Mouse (Mus musculus) heart, postnatal 14 days (tissue): ENCODE data around the gene Stxbp1. TPM values are rescaled to one million over a fixed set of nuclear protein-coding genes. Genes with fewer than 3 reads are reported as not detected.

Experiments used
- DNase-seq, 2 experiments: peaks; one replicate each; pipeline ENCODE4 v3.0.0; 2021 to 2022
- intact Hi-C: fragments of 180-260 bp; cut with DNase I; formaldehyde crosslinking; loops from one replicate; pipeline ENCODE4 v1.15.1; 2025
- long read RNA-seq, 2 experiments: library from polyadenylated mRNA; stranded (forward); transcript quantifications; one replicate each; pipeline ENCODE4 v2.0.0; 2021
- total RNA-seq, 2 experiments: library from RNA; stranded (reverse); gene quantifications; 2 replicates each; pipeline ENCODE4 v1.2.3; 2021

Stxbp1 gene
- total RNA-seq = 10 to 100 TPM; 19.5 to 22.7 TPM
- long read RNA-seq, experiment 1, transcript Stxbp1-201 (19 exons, 3,892 nt) = major isoform, 5 of 10 reads
- long read RNA-seq, experiment 1, partial matches to known transcripts = 0 of 10 reads
- long read RNA-seq, experiment 1, other reads (novel, unspliced or antisense) = 5 of 10 reads
- long read RNA-seq, experiment 2, transcript Stxbp1-201 (19 exons, 3,892 nt) = major isoform, 15 of 17 reads
- long read RNA-seq, experiment 2, partial matches to known transcripts = 0 of 17 reads
- long read RNA-seq, experiment 2, other reads (novel, unspliced or antisense) = 1 of 17 reads

- intact Hi-C loops = no loop called here
- DNase-seq = peak; percentile 95
Observed at GRCm38 (mm10) chr2:32846805-32847467, at the start of gene Stxbp1. Gene Stxbp1 (minus strand): TSS chr2:32847245.

GRCm38 (mm10) chr2:32896507-32897147, 49.6 kb upstream of the Stxbp1 start:
- no peak for DNase-seq
- intact Hi-C loops = no loop called here

- intact Hi-C loops = no loop called here
- no peak for DNase-seq
Observed at GRCm38 (mm10) chr2:32895606-32896106, 48.6 kb upstream of the Stxbp1 start.

- intact Hi-C loops = no loop called here
- no peak for DNase-seq
Observed at GRCm38 (mm10) chr2:32894097-32894496, 47.1 kb upstream of the Stxbp1 start.

- DNase-seq = no peak
- intact Hi-C loops = no loop called here
Observed at GRCm38 (mm10) chr2:32892490-32892889, 45.4 kb upstream of the Stxbp1 start.

GRCm38 (mm10) chr2:32891278-32891677, 44.2 kb upstream of the Stxbp1 start:
- intact Hi-C loops = no loop called here
- DNase-seq = no peak

GRCm38 (mm10) chr2:32890280-32890679, 43.2 kb upstream of the Stxbp1 start:
- intact Hi-C loops = no loop called here
- DNase-seq = no peak

GRCm38 (mm10) chr2:32888551-32888950, 41.5 kb upstream of the Stxbp1 start:
- no peak for DNase-seq
- intact Hi-C loops = no loop called here

GRCm38 (mm10) chr2:32888029-32888428, 41.0 kb upstream of the Stxbp1 start:
- DNase-seq = no peak
- intact Hi-C loops = no loop called here

GRCm38 (mm10) chr2:32884745-32885144, 37.7 kb upstream of the Stxbp1 start:
- intact Hi-C loops = no loop called here

GRCm38 (mm10) chr2:32882283-32883043, 35.4 kb upstream of the Stxbp1 start:
- peak in 1 of 2 experiments; percentile 49 for DNase-seq

More at GRCm38 (mm10) chr2:32884745-32885144, 37.7 kb upstream of the Stxbp1 start:
- DNase-seq = no peak

GRCm38 (mm10) chr2:32881723-32882122, 34.7 kb upstream of the Stxbp1 start:
- intact Hi-C loops = no loop called here
- peak; percentile 87 to 88 for DNase-seq

More at GRCm38 (mm10) chr2:32882283-32883043, 35.4 kb upstream of the Stxbp1 start:
- intact Hi-C loops = no loop called here

GRCm38 (mm10) chr2:32881054-32881453, 34.0 kb upstream of the Stxbp1 start:
- intact Hi-C loops = no loop called here
- no peak for DNase-seq

- no peak for DNase-seq
- intact Hi-C loops = no loop called here
Observed at GRCm38 (mm10) chr2:32879593-32879992, 32.5 kb upstream of the Stxbp1 start.

GRCm38 (mm10) chr2:32878396-32878795, 31.4 kb upstream of the Stxbp1 start:
- intact Hi-C loops = no loop called here
- DNase-seq = no peak

- no peak for DNase-seq
- intact Hi-C loops = no loop called here
Observed at GRCm38 (mm10) chr2:32877761-32878393, 30.8 kb upstream of the Stxbp1 start.

GRCm38 (mm10) chr2:32877303-32877702, 30.3 kb upstream of the Stxbp1 start:
- DNase-seq = no peak
- intact Hi-C loops = no loop called here

GRCm38 (mm10) chr2:32876490-32877302, 29.7 kb upstream of the Stxbp1 start:
- intact Hi-C loops = no loop called here
- DNase-seq = peak in 1 of 2 experiments; percentile 33
